Mouse (Mus musculus): ENCODE data around the gene Tfap2a. TPM values are rescaled to one million over a fixed set of nuclear protein-coding genes. Genes with fewer than 3 reads are reported as not detected.
A peak's percentile ranks its signal among the peaks of the same experiment; 100 is the strongest.

Tfap2a gene
- polyA plus RNA-seq, 1 experiment from 2014 or later: 13.7 TPM

DNA sequence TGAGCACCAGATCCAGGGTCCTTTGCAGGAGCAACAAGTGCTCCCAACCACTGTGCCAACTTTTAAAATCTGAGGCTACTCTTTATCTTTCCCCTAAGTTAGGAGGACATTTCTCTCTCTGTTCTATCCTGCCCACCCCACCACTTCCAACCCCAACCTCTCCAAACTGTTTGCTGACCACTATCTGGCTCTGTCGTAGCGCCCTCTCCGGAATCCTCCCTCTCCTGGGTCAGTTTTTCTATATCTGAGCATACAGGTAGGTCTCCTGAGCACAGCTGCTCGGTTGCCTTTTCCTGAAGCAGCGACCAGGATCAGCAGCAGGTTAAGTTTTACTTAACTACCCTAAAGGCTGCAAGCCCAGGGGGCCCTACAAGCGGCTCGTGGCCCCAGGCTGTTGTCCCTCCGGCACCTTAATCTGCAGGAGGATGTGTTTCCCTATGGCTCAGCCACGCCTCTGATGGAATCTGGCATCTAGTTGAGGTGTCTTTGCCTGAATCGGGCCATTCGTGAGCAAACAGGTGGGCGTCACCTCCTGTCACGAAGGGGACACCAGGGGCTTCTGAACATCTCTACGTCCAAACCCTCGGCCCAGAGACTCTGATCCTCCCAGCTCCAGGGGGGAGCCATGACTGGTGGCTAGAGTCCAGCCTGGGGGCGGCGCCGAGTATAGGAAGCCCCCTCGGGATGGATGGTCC is 6.1 kb upstream of the Tfap2a start:
- whole genome bisulfite sequencing: under 1% methylated on average over 19 of the region's 19 CpGs
- H3K9ac ChIP-seq (ENCODE audit: low read length): no peak overlapping the region
- no peaks in the 10 kb centered on the region for H3K4me1 ChIP-seq (ENCODE audit: control insufficient read depth, insufficient read depth, low read length)
- peaks cover 64% of the 10 kb centered on the region for H3K27me3 ChIP-seq (ENCODE audit: control insufficient read depth, insufficient read depth, low read length)
- peak overlapping the region; percentile 29; the same call in 1 of the 2 replicates for H3K4me2 ChIP-seq (ENCODE audit: low read depth)
- H3K27ac ChIP-seq (ENCODE audit: low read depth, low read length): no peak overlapping the region
- no peaks in the 10 kb centered on the region for H3K9me3 ChIP-seq (ENCODE audit: control insufficient read depth, low read length)
- no peaks in the 10 kb centered on the region for H3K36me3 ChIP-seq (ENCODE audit: control insufficient read depth, insufficient read depth, low read length)
- no peak overlapping the region for H3K4me3 ChIP-seq (ENCODE audit: low read depth, low read length)
- no peak for DNase-seq (ENCODE audit: low spot score)
- ATAC-seq (ENCODE audit: insufficient read depth, low FRiP score, low TSS enrichment): no peak

DNA sequence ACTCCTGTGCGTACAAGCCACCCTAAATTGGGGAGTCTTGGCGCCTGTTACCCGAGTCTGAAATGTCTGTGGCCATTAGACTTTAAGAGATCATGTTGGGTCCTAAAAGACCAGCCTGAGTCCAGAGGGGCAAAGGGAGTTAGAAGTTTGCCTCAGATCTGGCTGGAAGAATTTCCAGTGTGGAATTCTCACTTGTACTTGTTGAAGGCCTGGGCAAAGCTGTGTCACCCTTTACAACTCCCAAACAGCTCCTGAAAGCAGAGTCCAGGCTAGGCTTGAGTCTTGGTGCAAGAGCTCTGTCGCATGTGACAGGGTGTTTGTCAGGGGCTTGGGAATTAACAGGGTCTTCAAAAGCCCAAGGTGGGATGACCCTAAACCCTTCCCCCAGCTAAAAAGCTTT is 5.0 kb upstream of the Tfap2a start:
- WGBS: 10% methylated on average over 4 of the region's 4 CpGs
- DNase-seq (ENCODE audit: low spot score): no peak
- no peaks in the 10 kb centered on the region for H3K36me3 ChIP-seq (ENCODE audit: control insufficient read depth, insufficient read depth, low read length)
- H3K4me3 ChIP-seq (ENCODE audit: low read depth, low read length): no peak overlapping the region
- no peaks in the 10 kb centered on the region for H3K9me3 ChIP-seq (ENCODE audit: control insufficient read depth, low read length)
- peaks cover 4% of the 10 kb centered on the region; the same call in 1 of the 2 replicates for H3K4me1 ChIP-seq (ENCODE audit: control insufficient read depth, insufficient read depth, low read length)
- ATAC-seq (ENCODE audit: insufficient read depth, low FRiP score, low TSS enrichment): no peak
- no peak overlapping the region for H3K27ac ChIP-seq (ENCODE audit: low read depth, low read length)
- no peak overlapping the region for H3K4me2 ChIP-seq (ENCODE audit: low read depth)
- H3K9ac ChIP-seq (ENCODE audit: low read length): no peak overlapping the region
- H3K27me3 ChIP-seq (ENCODE audit: control insufficient read depth, insufficient read depth, low read length): peaks cover 74% of the 10 kb centered on the region

DNA sequence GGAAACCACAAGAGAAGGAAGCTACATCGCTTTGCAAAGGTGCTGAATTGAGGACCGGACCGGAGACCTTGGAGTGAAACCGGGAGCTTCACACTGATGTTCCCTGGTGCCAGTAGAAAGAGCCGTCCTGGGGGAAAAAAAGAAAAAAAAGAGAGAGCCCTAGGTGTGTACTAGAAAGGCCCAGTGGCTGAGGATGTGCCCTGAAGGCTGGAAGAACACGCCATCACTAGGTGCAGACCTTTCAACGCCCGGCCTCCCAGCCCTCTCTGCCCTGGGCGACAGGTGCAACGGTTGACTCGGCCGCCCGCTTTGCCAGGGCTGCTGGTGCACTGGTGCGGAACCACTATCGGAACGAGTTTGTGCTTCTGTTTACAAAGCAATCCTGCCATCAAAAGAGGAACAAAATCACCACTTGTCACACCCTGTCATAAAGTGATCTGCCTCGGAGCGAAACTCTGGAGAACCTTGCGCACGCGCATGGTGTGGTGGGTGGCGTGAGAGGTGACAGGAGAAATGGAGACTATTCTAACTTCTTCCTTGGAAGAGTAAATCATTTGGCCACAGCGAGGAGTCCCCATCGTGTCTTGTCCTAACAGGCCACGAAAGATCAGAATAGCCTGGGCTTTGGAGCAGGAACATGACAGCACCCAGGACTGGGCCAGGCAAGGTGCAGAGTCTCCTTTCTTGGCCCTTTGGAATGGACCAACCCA is 3.8 kb upstream of the Tfap2a start:
- no peak for ATAC-seq (ENCODE audit: insufficient read depth, low FRiP score, low TSS enrichment)

DNA sequence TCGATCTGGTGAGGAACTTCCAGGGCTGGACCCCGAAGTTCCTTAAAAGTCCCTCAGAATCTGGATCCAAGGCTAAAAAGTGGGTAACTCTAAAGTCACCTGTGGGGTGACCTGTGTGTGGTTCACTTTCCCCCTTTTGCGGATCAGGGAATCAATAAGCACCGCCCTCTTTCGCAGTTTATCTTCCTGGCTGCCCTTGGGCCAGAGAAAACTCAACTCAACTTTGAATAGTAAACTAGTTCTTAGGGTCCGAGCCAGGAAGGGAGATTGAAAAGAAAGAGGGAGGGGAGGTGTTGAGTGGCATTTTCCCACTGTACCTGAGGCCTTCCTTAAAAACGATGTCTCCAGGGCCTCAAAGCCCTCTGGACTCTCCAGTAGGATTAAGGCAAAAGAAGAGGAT is 3.3 kb upstream of the Tfap2a start:
- Histone ChIP-seq H3K27ac (ENCODE audit: low read depth, low read length) (no peak overlapping the region), H3K9ac (ENCODE audit: low read length) (no peak overlapping the region), H3K4me3 (ENCODE audit: low read depth, low read length) (no peak overlapping the region), H3K4me1 (ENCODE audit: control insufficient read depth, insufficient read depth, low read length) (peaks cover 6% of the 10 kb centered on the region; the same call in 1 of the 2 replicates), H3K9me3 (ENCODE audit: control insufficient read depth, low read length) (no peaks in the 10 kb centered on the region), H3K27me3 (ENCODE audit: control insufficient read depth, insufficient read depth, low read length) (peaks cover 92% of the 10 kb centered on the region), H3K36me3 (ENCODE audit: control insufficient read depth, insufficient read depth, low read length) (no peaks in the 10 kb centered on the region), H3K4me2 (ENCODE audit: low read depth) (no peak overlapping the region)
- DNase-seq (ENCODE audit: low spot score): no peak
- ATAC-seq (ENCODE audit: insufficient read depth, low FRiP score, low TSS enrichment): no peak
- 1% methylated on average over 7 of the region's 7 CpGs for WGBS

More for the DNA sequence above, 3.8 kb upstream of the Tfap2a start:
- peaks cover 86% of the 10 kb centered on the region for H3K27me3 ChIP-seq (ENCODE audit: control insufficient read depth, insufficient read depth, low read length)
- H3K4me1 ChIP-seq (ENCODE audit: control insufficient read depth, insufficient read depth, low read length): peaks cover 6% of the 10 kb centered on the region; the same call in 1 of the 2 replicates
- H3K4me3 ChIP-seq (ENCODE audit: low read depth, low read length): no peak overlapping the region
- H3K4me2 ChIP-seq (ENCODE audit: low read depth): no peak overlapping the region
- no peak overlapping the region for H3K9ac ChIP-seq (ENCODE audit: low read length)
- WGBS: 2% methylated on average over 25 of the region's 25 CpGs
- H3K27ac ChIP-seq (ENCODE audit: low read depth, low read length): no peak overlapping the region
- no peaks in the 10 kb centered on the region for H3K9me3 ChIP-seq (ENCODE audit: control insufficient read depth, low read length)
- no peak for DNase-seq (ENCODE audit: low spot score)
- H3K36me3 ChIP-seq (ENCODE audit: control insufficient read depth, insufficient read depth, low read length): no peaks in the 10 kb centered on the region

DNA sequence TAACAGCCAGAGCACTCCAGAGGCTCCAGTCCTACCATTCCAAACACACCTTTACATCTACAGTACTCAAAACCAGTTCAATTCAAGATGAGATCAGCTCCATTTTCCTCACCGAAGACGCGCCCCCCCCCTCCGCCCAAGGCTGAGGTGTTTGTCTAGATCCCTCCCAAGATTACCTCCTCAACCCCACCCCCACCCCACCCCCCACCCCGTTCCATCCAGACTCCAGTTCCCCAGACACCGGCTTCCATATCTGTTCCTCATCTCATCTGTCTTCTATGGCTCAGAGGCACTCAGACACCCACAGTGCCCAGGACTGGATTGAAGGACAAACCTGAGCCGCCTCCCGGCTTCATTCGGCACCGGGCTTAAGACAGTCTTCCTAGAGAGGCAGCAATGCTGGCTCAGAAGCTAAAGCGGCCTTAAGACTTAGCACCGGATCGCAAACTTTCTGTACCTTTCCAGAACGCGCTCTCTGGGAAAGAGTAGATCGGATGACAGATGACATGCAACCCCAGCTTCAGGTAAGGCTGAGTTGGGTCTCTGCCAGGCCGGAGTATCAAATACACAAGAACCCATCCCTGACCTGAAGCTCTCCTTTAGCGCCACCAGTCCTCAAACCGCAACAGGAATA is 2.7 kb upstream of the Tfap2a start:
- Histone ChIP-seq H3K9me3 (ENCODE audit: control insufficient read depth, low read length) (no peaks in the 10 kb centered on the region), H3K4me1 (ENCODE audit: control insufficient read depth, insufficient read depth, low read length) (peaks cover 6% of the 10 kb centered on the region; the same call in 1 of the 2 replicates), H3K9ac (ENCODE audit: low read length) (no peak overlapping the region), H3K4me3 (ENCODE audit: low read depth, low read length) (no peak overlapping the region), H3K27ac (ENCODE audit: low read depth, low read length) (no peak overlapping the region), H3K36me3 (ENCODE audit: control insufficient read depth, insufficient read depth, low read length) (no peaks in the 10 kb centered on the region), H3K4me2 (ENCODE audit: low read depth) (no peak overlapping the region), H3K27me3 (ENCODE audit: control insufficient read depth, insufficient read depth, low read length) (peaks cover 98% of the 10 kb centered on the region)
- no peak for DNase-seq (ENCODE audit: low spot score)
- ATAC-seq (ENCODE audit: insufficient read depth, low FRiP score, low TSS enrichment): no peak
- 1% methylated on average over 19 of the region's 19 CpGs for WGBS

DNA sequence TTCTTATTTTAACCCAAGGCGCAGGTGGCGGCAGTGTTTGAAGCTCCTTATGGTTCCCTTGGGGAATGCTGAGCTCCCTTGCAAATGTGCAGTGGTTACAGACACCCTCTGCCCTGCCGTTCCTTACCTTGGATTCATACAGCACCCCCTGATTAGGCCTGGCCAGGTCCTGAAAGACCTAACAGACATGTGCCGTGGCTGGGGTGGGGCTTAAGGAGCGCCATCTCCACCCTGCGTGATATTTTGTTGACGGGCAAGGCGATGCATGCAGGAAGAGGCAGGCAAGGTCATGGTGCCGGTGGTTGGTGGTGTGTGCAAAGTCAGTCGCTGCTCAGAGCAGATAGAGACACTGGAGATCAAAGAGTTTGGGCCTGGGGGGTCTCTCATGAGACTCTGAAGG is 1.7 kb upstream of the Tfap2a start:
- ATAC-seq (ENCODE audit: insufficient read depth, low FRiP score, low TSS enrichment): no peak
- WGBS: 0% methylated on average over 10 of the region's 10 CpGs

DNA sequence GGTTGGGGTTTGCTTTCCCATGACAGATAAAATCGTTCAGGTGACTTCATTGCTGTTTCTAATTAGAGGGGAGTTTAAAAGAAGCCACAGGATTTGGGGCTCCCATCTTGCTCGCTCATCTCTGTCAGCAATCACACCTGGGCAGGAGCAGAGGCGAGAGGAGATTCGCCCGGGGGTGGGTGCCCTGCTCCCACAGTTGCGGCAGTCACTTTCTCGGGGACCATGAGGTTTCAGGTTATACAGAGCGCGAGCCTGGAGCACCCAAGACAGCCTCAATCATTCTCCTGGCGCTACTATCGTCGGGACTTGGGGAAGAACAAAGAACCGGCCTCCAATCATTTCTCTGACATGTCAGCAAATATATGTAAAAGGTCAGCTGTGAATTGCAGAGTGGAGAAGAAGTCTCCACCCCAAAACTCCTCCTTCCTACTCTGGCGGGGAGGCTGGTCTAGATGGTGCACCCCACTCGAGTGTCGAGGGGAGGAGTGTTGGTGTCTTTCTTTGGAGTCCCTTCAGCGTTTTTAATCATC is 1.0 kb upstream of the Tfap2a start:
- peaks cover 97% of the 10 kb centered on the region for H3K27me3 ChIP-seq (ENCODE audit: control insufficient read depth, insufficient read depth, low read length)
- ATAC-seq (ENCODE audit: insufficient read depth, low FRiP score, low TSS enrichment) (no peak), DNase-seq (ENCODE audit: low spot score) (no peak)
- WGBS: 0% methylated on average over 17 of the region's 17 CpGs
- no peak overlapping the region for H3K4me3 ChIP-seq (ENCODE audit: low read depth, low read length)
- no peaks in the 10 kb centered on the region for H3K9me3 ChIP-seq (ENCODE audit: control insufficient read depth, low read length)
- no peak overlapping the region for H3K4me2 ChIP-seq (ENCODE audit: low read depth)
- no peaks in the 10 kb centered on the region for H3K36me3 ChIP-seq (ENCODE audit: control insufficient read depth, insufficient read depth, low read length)
- peaks cover 6% of the 10 kb centered on the region; the same call in 1 of the 2 replicates for H3K4me1 ChIP-seq (ENCODE audit: control insufficient read depth, insufficient read depth, low read length)
- H3K27ac ChIP-seq (ENCODE audit: low read depth, low read length): no peak overlapping the region
- H3K9ac ChIP-seq (ENCODE audit: low read length): no peak overlapping the region

More for the DNA sequence above, 1.7 kb upstream of the Tfap2a start:
- Histone ChIP-seq H3K9ac (ENCODE audit: low read length) (no peak overlapping the region), H3K9me3 (ENCODE audit: control insufficient read depth, low read length) (no peaks in the 10 kb centered on the region), H3K4me2 (ENCODE audit: low read depth) (no peak overlapping the region), H3K27ac (ENCODE audit: low read depth, low read length) (no peak overlapping the region), H3K36me3 (ENCODE audit: control insufficient read depth, insufficient read depth, low read length) (no peaks in the 10 kb centered on the region), H3K27me3 (ENCODE audit: control insufficient read depth, insufficient read depth, low read length) (peaks cover 97% of the 10 kb centered on the region), H3K4me1 (ENCODE audit: control insufficient read depth, insufficient read depth, low read length) (peaks cover 6% of the 10 kb centered on the region; the same call in 1 of the 2 replicates), H3K4me3 (ENCODE audit: low read depth, low read length) (no peak overlapping the region)
- no peak for DNase-seq (ENCODE audit: low spot score)

DNA sequence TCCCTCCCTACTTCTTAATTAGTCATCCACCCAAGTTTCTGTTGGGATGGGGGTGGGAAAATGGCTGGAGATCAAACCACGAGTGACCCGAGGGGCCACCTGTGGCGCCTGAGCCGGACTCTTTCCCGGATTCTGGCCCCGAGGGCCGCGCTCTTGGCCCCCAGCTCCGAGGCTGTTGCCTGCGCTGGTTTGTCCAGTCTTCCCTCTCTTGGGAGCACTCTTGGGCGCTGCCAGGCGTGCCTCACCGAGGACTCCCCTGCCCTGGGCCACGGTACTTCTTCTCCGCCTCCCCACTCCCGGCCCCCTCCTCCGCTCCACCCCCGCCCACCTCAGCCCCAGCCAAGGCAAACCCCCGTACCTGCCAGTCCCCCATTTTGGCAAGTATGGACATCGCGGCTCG is 415 bp downstream of the Tfap2a start:
- Histone ChIP-seq H3K27ac (ENCODE audit: low read depth, low read length) (no peak overlapping the region), H3K9ac (ENCODE audit: low read length) (no peak overlapping the region), H3K9me3 (ENCODE audit: control insufficient read depth, low read length) (no peaks in the 10 kb centered on the region), H3K36me3 (ENCODE audit: control insufficient read depth, insufficient read depth, low read length) (no peaks in the 10 kb centered on the region), H3K4me2 (ENCODE audit: low read depth) (0 out of 2 replicates have a peak overlapping the region, but pooled peaks have one; percentile 22), H3K4me1 (ENCODE audit: control insufficient read depth, insufficient read depth, low read length) (peaks cover 6% of the 10 kb centered on the region; the same call in 1 of the 2 replicates), H3K4me3 (ENCODE audit: low read depth, low read length) (0 out of 2 replicates have a peak overlapping the region, but pooled peaks have one; percentile 2), H3K27me3 (ENCODE audit: control insufficient read depth, insufficient read depth, low read length) (peaks cover 97% of the 10 kb centered on the region)
- DNase-seq (ENCODE audit: low spot score): no peak
- WGBS: 0% methylated on average over 21 of the region's 22 CpGs
- ATAC-seq (ENCODE audit: insufficient read depth, low FRiP score, low TSS enrichment): no peak
